Mouse (Mus musculus): ENCODE measurements around the gene Alox15. TPM values are rescaled to one million over a fixed set of nuclear protein-coding genes. Genes with fewer than 3 reads are reported as not detected.

Gene Alox15
- polyA plus RNA-seq, 1 experiment from 2014 or later, result 0.18 TPM

DNA sequence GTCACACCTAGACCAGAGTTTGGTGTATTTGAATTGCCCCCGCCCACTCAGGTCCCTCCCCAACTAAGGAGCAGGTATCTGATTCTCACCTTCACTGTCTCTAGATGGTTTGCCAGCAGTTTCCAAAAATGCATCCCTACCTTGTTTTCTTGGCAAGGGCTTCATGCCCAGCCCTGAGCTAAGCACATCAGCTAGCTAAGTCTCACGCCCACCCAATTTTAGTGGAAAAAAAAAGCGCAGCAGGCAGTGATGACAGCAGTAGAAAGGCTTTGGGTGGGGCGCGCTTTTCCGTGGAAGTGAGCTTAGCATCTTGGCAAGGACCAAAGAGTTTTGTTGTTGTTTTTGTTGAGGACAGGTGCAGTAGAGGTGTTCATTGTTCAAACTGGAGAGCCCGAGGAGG is 29.3 kb downstream of the Alox15 start, which contains the start of gene Alox12e:
Gene Alox12e (minus strand): TSS at position 101 of the 400 bp plus-strand sequence.
- Histone ChIP-seq H3K9ac (ENCODE audit: low read depth, low read length) (no peak within 1 kb of the TSS), H3K9me3 (replicated peaks; ENCODE audit: control insufficient read depth, low read length, poor library complexity, severe bottlenecking) (no peaks in the 10 kb centered on the region), H3K4me1 (ENCODE audit: control insufficient read depth, insufficient read depth, low read length) (peaks cover 2% of the 10 kb centered on the region; the same call in 1 of the 2 replicates), H3K27ac (ENCODE audit: low read length) (no peak within 1 kb of the TSS), H3K4me3 (ENCODE audit: low read depth, low read length) (no peak within 1 kb of the TSS), H3K36me3 (ENCODE audit: control insufficient read depth, insufficient read depth, low read length) (no peaks in the 10 kb centered on the region), H3K4me2 (ENCODE audit: low read length) (peak within 1 kb of the TSS; percentile 28; the same call in 1 of the 2 replicates), H3K27me3 (ENCODE audit: control insufficient read depth, insufficient read depth, low read depth, low read length) (peaks cover 28% of the 10 kb centered on the region)
- WGBS, result 27% methylated on average over 7 of the region's 7 CpGs
- no peak for ATAC-seq

DNA sequence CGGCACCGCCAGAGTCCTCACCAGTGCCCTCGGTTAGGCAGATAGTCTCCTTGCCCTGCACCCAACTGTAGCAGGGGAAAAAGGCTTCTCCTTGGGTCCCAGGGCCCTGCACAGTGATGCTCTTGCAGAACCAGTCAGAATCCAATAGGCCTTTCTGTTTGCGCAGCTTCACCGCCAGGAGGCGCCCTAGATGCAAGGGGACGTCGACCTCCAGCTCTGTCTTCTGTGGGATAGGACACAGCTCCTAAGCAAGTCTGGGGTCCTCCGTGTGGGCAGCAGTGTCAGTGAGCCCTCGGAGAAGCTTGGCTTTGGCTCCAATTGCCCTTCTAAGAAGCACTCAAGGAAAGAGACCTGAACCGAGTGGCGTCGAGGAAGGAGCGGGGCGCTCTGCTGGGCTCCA is 30.2 kb downstream of the Alox15 start:
- peak overlapping the region; percentile 28; the same call in 1 of the 2 replicates for H3K4me2 ChIP-seq (ENCODE audit: low read length)
- WGBS, result 1% methylated on average over 15 of the region's 15 CpGs

DNA sequence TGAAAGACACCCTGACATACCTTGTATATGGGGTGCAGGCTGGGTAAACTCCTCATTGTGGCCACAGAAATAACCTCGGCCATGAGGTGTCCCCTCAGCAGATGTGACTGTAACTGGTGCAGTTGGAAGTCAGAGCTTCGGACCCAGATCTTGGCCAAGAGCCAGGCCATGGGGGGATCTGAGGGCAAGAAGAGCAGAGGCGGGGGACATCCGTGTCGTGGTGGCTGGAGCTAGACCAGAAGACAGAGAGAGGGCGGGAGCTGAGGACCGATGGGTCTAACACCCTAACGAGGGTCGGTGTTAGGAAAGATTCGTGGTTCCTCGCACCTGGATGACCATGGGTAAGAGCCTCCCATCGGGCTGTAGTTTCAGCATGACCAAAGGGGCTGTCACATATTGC is 32.2 kb downstream of the Alox15 start:
- Histone ChIP-seq H3K9me3 (replicated peaks; ENCODE audit: control insufficient read depth, low read length, poor library complexity, severe bottlenecking) (no peaks in the 10 kb centered on the region), H3K4me3 (ENCODE audit: low read depth, low read length) (no peak overlapping the region), H3K4me2 (ENCODE audit: low read length) (no peak overlapping the region), H3K27me3 (ENCODE audit: control insufficient read depth, insufficient read depth, low read depth, low read length) (peaks cover 28% of the 10 kb centered on the region), H3K36me3 (ENCODE audit: control insufficient read depth, insufficient read depth, low read length) (no peaks in the 10 kb centered on the region), H3K27ac (ENCODE audit: low read length) (no peak overlapping the region), H3K9ac (ENCODE audit: low read depth, low read length) (no peak overlapping the region), H3K4me1 (ENCODE audit: control insufficient read depth, insufficient read depth, low read length) (peaks cover 2% of the 10 kb centered on the region; the same call in 1 of the 2 replicates)
- 80% methylated on average over 12 of the region's 12 CpGs for WGBS
- ATAC-seq, result no peak

More for the DNA sequence above, 30.2 kb downstream of the Alox15 start:
- H3K4me3 ChIP-seq (ENCODE audit: low read depth, low read length), result no peak overlapping the region
- H3K27ac ChIP-seq (ENCODE audit: low read length), result no peak overlapping the region
- H3K9ac ChIP-seq (ENCODE audit: low read depth, low read length), result no peak overlapping the region
- ATAC-seq, result no peak
- H3K27me3 ChIP-seq (ENCODE audit: control insufficient read depth, insufficient read depth, low read depth, low read length), result peaks cover 28% of the 10 kb centered on the region
- H3K36me3 ChIP-seq (ENCODE audit: control insufficient read depth, insufficient read depth, low read length), result no peaks in the 10 kb centered on the region
- H3K4me1 ChIP-seq (ENCODE audit: control insufficient read depth, insufficient read depth, low read length), result peaks cover 2% of the 10 kb centered on the region; the same call in 1 of the 2 replicates
- no peaks in the 10 kb centered on the region for H3K9me3 ChIP-seq (replicated peaks; ENCODE audit: control insufficient read depth, low read length, poor library complexity, severe bottlenecking)

DNA sequence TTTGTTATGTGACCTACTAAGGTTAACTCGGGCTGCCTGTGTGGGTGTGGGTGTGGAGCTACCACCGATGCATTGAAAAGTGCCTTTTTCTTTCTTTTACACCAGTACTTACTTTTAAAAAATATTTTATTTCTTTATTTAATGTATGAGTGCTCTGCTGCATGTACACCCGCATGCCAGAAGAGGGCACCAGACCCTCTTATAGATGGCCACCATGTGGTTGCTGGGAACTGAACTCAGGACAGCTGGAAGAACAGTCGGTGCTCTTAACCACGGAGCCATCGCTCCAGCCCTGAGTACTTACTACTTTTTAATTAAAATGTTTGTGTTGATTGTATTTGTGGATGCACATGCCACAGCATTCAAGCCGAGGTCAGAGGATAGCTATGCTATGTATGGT is 38.0 kb downstream of the Alox15 start:
- H3K27ac ChIP-seq (ENCODE audit: low read length), result no peak overlapping the region
- H3K9me3 ChIP-seq (replicated peaks; ENCODE audit: control insufficient read depth, low read length, poor library complexity, severe bottlenecking), result no peaks in the 10 kb centered on the region
- H3K4me1 ChIP-seq (ENCODE audit: control insufficient read depth, insufficient read depth, low read length), result no peaks in the 10 kb centered on the region
- H3K36me3 ChIP-seq (ENCODE audit: control insufficient read depth, insufficient read depth, low read length), result no peaks in the 10 kb centered on the region
- H3K27me3 ChIP-seq (ENCODE audit: control insufficient read depth, insufficient read depth, low read depth, low read length), result no peaks in the 10 kb centered on the region
- H3K4me3 ChIP-seq (ENCODE audit: low read depth, low read length), result no peak overlapping the region
- no peak for ATAC-seq
- H3K4me2 ChIP-seq (ENCODE audit: low read length), result no peak overlapping the region
- WGBS, result 43% methylated on average over 7 of the region's 7 CpGs
- H3K9ac ChIP-seq (ENCODE audit: low read depth, low read length), result no peak overlapping the region

DNA sequence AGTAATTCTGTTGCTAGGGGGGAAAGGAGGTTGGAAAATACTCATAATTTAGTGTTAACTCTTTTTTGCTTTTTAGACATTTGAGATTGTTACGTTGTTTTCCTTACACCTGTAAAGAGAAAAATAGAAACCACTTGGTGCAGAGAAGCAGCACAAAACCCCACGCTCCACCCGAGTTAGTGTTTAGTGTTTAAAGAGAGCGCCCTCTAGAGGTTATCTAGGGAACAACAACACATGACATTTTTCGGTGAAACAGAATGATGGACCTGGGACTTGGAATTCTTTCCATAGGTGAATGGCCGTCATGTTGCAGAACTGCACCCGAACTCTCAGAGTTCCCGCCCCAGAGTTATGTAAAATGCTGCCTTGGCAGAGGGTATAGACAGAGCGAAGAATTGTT is 42.5 kb downstream of the Alox15 start:
- Histone ChIP-seq H3K27me3 (ENCODE audit: control insufficient read depth, insufficient read depth, low read depth, low read length) (no peaks in the 10 kb centered on the region), H3K27ac (ENCODE audit: low read length) (no peak overlapping the region), H3K9me3 (replicated peaks; ENCODE audit: control insufficient read depth, low read length, poor library complexity, severe bottlenecking) (no peaks in the 10 kb centered on the region), H3K4me2 (ENCODE audit: low read length) (no peak overlapping the region), H3K4me3 (ENCODE audit: low read depth, low read length) (no peak overlapping the region), H3K36me3 (ENCODE audit: control insufficient read depth, insufficient read depth, low read length) (no peaks in the 10 kb centered on the region), H3K9ac (ENCODE audit: low read depth, low read length) (no peak overlapping the region), H3K4me1 (ENCODE audit: control insufficient read depth, insufficient read depth, low read length) (no peaks in the 10 kb centered on the region)
- ATAC-seq, result no peak
- 25% methylated on average over 9 of the region's 9 CpGs for WGBS

DNA sequence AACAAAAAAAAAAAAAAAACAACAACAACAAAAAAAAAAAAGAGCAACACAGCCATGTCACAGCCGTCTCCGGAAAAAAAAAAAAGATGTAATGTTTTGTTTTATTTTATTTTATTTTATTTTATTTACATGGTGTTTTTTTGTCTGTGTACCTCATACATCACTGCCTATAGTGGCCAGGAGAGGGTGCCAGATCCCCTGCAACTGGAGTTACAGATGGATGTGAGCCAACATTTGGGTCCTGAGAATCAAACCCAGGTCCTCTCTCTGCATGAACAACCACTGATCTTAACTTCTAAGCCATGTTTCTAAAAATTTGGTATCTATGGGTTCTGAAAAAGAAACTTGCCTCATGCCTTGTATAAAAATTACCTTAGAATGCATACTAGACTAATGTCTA is 43.5 kb downstream of the Alox15 start:
- H3K27me3 ChIP-seq (ENCODE audit: control insufficient read depth, insufficient read depth, low read depth, low read length), result no peaks in the 10 kb centered on the region
- H3K4me2 ChIP-seq (ENCODE audit: low read length), result no peak overlapping the region
- no peaks in the 10 kb centered on the region for H3K4me1 ChIP-seq (ENCODE audit: control insufficient read depth, insufficient read depth, low read length)
- H3K9me3 ChIP-seq (replicated peaks; ENCODE audit: control insufficient read depth, low read length, poor library complexity, severe bottlenecking), result no peaks in the 10 kb centered on the region
- no peaks in the 10 kb centered on the region for H3K36me3 ChIP-seq (ENCODE audit: control insufficient read depth, insufficient read depth, low read length)
- no peak overlapping the region for H3K27ac ChIP-seq (ENCODE audit: low read length)
- no peak overlapping the region for H3K9ac ChIP-seq (ENCODE audit: low read depth, low read length)
- H3K4me3 ChIP-seq (ENCODE audit: low read depth, low read length), result no peak overlapping the region
- 91% methylated on average over 2 of the region's 2 CpGs for WGBS
- no peak for ATAC-seq

DNA sequence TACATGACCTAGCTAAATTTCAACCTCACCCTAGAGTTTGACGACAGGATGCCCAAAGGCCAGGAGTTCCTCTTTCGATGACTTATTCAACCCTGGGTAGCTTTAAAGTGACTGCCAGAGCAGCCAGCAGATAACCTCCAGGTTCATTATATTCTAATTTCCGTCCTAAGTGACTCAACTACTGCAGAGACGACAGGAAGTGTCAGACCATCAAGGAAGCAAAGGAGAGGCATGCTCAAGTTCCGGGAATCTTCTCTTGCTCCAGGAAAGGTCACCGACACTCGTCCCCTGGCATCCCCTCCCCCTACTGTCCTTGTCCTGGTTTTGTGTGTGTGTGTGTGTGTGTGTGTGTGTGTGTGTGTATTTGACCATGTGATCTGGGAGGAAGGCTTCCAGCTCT is 45.7 kb downstream of the Alox15 start:
- no peak for ATAC-seq
- H3K4me2 ChIP-seq (ENCODE audit: low read length), result no peak overlapping the region

DNA sequence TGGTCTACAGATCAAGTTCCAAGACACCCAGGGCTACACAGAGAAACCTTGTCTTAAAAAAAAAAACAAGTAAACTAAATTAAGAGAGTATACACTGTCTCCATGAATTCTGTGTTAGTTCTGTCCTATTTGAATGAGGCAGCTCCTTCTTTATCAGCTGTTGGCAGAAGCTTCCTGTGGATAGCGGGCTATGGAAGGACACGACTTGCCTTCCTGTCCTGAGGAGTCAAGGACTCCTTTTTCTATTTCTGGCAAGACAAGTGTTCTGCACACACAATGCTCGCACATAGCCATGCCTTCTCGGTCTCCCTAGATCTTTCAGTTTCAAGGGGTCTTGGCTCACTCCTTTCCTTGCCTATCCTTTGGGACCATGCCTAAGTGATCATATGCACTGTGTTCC is 49.5 kb downstream of the Alox15 start:
- H3K27me3 ChIP-seq (ENCODE audit: control insufficient read depth, insufficient read depth, low read depth, low read length), result no peaks in the 10 kb centered on the region
- no peak overlapping the region for H3K4me2 ChIP-seq (ENCODE audit: low read length)
- H3K27ac ChIP-seq (ENCODE audit: low read length), result no peak overlapping the region
- no peaks in the 10 kb centered on the region for H3K36me3 ChIP-seq (ENCODE audit: control insufficient read depth, insufficient read depth, low read length)
- no peaks in the 10 kb centered on the region; the same call in 1 of the 2 replicates for H3K9me3 ChIP-seq (replicated peaks; ENCODE audit: control insufficient read depth, low read length, poor library complexity, severe bottlenecking)
- H3K9ac ChIP-seq (ENCODE audit: low read depth, low read length), result no peak overlapping the region
- ATAC-seq, result no peak
- no peak overlapping the region for H3K4me3 ChIP-seq (ENCODE audit: low read depth, low read length)
- 91% methylated on average over 4 of the region's 4 CpGs for WGBS
- H3K4me1 ChIP-seq (ENCODE audit: control insufficient read depth, insufficient read depth, low read length), result no peaks in the 10 kb centered on the region

More for the DNA sequence above, 45.7 kb downstream of the Alox15 start:
- H3K27ac ChIP-seq (ENCODE audit: low read length), result no peak overlapping the region
- H3K36me3 ChIP-seq (ENCODE audit: control insufficient read depth, insufficient read depth, low read length), result no peaks in the 10 kb centered on the region
- H3K4me3 ChIP-seq (ENCODE audit: low read depth, low read length), result no peak overlapping the region
- no peaks in the 10 kb centered on the region; the same call in 1 of the 2 replicates for H3K9me3 ChIP-seq (replicated peaks; ENCODE audit: control insufficient read depth, low read length, poor library complexity, severe bottlenecking)
- no peaks in the 10 kb centered on the region for H3K4me1 ChIP-seq (ENCODE audit: control insufficient read depth, insufficient read depth, low read length)
- no peaks in the 10 kb centered on the region for H3K27me3 ChIP-seq (ENCODE audit: control insufficient read depth, insufficient read depth, low read depth, low read length)
- H3K9ac ChIP-seq (ENCODE audit: low read depth, low read length), result no peak overlapping the region
- 79% methylated on average over 7 of the region's 7 CpGs for WGBS

DNA sequence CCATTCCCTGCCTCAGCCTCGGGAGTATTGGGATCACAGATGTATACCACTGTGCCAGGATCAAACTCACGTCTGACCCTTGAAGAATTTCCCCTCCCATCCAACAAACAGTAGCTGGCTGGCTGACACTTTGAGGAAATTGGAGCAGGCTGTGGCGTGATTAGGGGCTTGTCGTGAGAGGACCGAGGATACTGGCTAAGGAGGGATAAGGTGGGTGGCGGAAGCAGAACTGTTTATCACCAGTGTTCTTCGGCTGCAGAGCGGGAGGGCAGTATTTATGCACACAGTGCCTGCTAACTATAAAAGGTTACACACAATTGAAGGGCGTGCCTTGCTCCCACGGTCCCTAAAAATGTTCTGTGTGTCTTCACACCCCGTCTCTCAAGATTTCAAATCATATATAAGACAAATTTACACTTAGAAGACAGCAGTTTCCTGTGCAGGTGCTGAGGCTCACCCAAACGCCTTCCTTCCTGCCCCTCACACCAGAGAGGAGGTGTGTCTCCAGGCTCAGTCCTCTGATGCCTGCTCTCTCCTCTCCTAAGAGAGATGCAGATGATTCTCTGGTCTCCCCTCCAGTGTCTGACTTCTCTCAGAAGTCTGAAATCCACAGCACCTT is 53.9 kb downstream of the Alox15 start:
- Histone ChIP-seq H3K27me3 (ENCODE audit: control insufficient read depth, insufficient read depth, low read depth, low read length) (no peaks in the 10 kb centered on the region), H3K9ac (ENCODE audit: low read depth, low read length) (no peak overlapping the region), H3K4me1 (ENCODE audit: control insufficient read depth, insufficient read depth, low read length) (no peaks in the 10 kb centered on the region), H3K36me3 (ENCODE audit: control insufficient read depth, insufficient read depth, low read length) (no peaks in the 10 kb centered on the region), H3K4me2 (ENCODE audit: low read length) (no peak overlapping the region), H3K27ac (ENCODE audit: low read length) (no peak overlapping the region), H3K9me3 (replicated peaks; ENCODE audit: control insufficient read depth, low read length, poor library complexity, severe bottlenecking) (no peaks in the 10 kb centered on the region; the same call in 1 of the 2 replicates), H3K4me3 (ENCODE audit: low read depth, low read length) (no peak overlapping the region)
- 70% methylated on average over 12 of the region's 12 CpGs for WGBS
- ATAC-seq, result no peak
